Mouse (Mus musculus) embryonic fibroblast, embryonic 13.5 days (primary cell): ENCODE measurements around the gene Dennd4a. TPM values are rescaled to one million over a fixed set of nuclear protein-coding genes. Genes with fewer than 3 reads are reported as not detected.

ENCODE experiments used
- H3K27ac ChIP-seq: 2 replicates; pipeline ENCODE4 v1.5.1; 2012; ENCODE audit warnings: low read length, control low read depth, inconsistent platforms; ENCODE audit not compliant: insufficient read depth
- H3K4me1 ChIP-seq: 2 replicates; pipeline ENCODE4 v1.6.1; 2011; ENCODE audit warnings: low read length; ENCODE audit not compliant: control insufficient read depth, insufficient read depth
- H3K4me3 ChIP-seq: 2 replicates; pipeline ENCODE4 v1.5.1; 2011; ENCODE audit warnings: mild to moderate bottlenecking, control low read depth, low read length; ENCODE audit not compliant: insufficient read depth
- CTCF ChIP-seq: IDR thresholded peaks from 2 replicates; pipeline ENCODE4 v1.5.1; 2011; ENCODE audit warnings: mild to moderate bottlenecking, control low read depth, low read length, moderate library complexity, borderline replicate concordance; ENCODE audit not compliant: insufficient read depth
- POLR2A ChIP-seq: IDR thresholded peaks from 2 replicates; pipeline ENCODE4 v1.6.1; 2011; ENCODE audit warnings: low read depth, mild to moderate bottlenecking, control low read depth, low read length, moderate library complexity
- polyA plus RNA-seq: library from polyadenylated mRNA; stranded (reverse); fragments of >200 nt; gene quantifications from 2 replicates; pipeline ENCODE4 v1.2.4, GENCODE M21; 2011; ENCODE audit warnings: low read depth; ENCODE audit not compliant: missing spikeins, insufficient read length

The Dennd4a gene
- polyA plus RNA-seq, 1 experiment, result 51.0 TPM

GRCm38 (mm10) chr9:64931751-64932610 is 120.8 kb downstream of the Dennd4a start:
- Histone ChIP-seq H3K4me1 (peaks cover under 1% of the 10 kb centered on the region; the same call in 1 of the 2 replicates), H3K4me3 (no peak overlapping the region), H3K27ac (no peak overlapping the region)
- TF ChIP-seq CTCF (no peak), POLR2A (no peak)

- TF ChIP-seq CTCF (no peak), POLR2A (no peak)
- Histone ChIP-seq H3K4me1 (no peaks in the 10 kb centered on the region), H3K27ac (no peak overlapping the region), H3K4me3 (no peak overlapping the region)
Observed at GRCm38 (mm10) chr9:64934015-64934754, 123.0 kb downstream of the Dennd4a start.

GRCm38 (mm10) chr9:64936508-64936907 is 125.4 kb downstream of the Dennd4a start:
- TF ChIP-seq POLR2A (no peak), CTCF (no peak)
- H3K4me1 ChIP-seq, result peaks cover 2% of the 10 kb centered on the region; the same call in 1 of the 2 replicates
- no peak overlapping the region for H3K4me3 ChIP-seq
- H3K27ac ChIP-seq, result no peak overlapping the region

GRCm38 (mm10) chr9:64937491-64937890 is 126.4 kb downstream of the Dennd4a start:
- TF ChIP-seq CTCF (no peak), POLR2A (no peak)
- Histone ChIP-seq H3K27ac (no peak overlapping the region), H3K4me1 (peaks cover 2% of the 10 kb centered on the region; the same call in 1 of the 2 replicates), H3K4me3 (no peak overlapping the region)

- TF ChIP-seq CTCF, result no peak
- TF ChIP-seq POLR2A, result no peak
- H3K27ac ChIP-seq, result no peak overlapping the region
- no peak overlapping the region for H3K4me3 ChIP-seq
- peaks cover 2% of the 10 kb centered on the region; the same call in 1 of the 2 replicates for H3K4me1 ChIP-seq
Observed at GRCm38 (mm10) chr9:64938535-64938934, 127.4 kb downstream of the Dennd4a start.

GRCm38 (mm10) chr9:64939281-64939680 is 128.1 kb downstream of the Dennd4a start:
- H3K4me1 ChIP-seq, result peaks cover 2% of the 10 kb centered on the region; the same call in 1 of the 2 replicates
- no peak overlapping the region for H3K4me3 ChIP-seq
- no peak overlapping the region for H3K27ac ChIP-seq
- TF ChIP-seq CTCF (no peak), POLR2A (no peak)

- H3K27ac ChIP-seq, result no peak overlapping the region
- TF ChIP-seq POLR2A, result no peak
- TF ChIP-seq CTCF, result no peak
Observed at GRCm38 (mm10) chr9:64939790-64940189, 128.7 kb downstream of the Dennd4a start.

GRCm38 (mm10) chr9:64940731-64941346 is 129.7 kb downstream of the Dennd4a start:
- no peak overlapping the region for H3K27ac ChIP-seq
- no peak for TF ChIP-seq CTCF
- no peak for TF ChIP-seq POLR2A

More at GRCm38 (mm10) chr9:64939790-64940189, 128.7 kb downstream of the Dennd4a start:
- H3K4me1 ChIP-seq, result peaks cover 2% of the 10 kb centered on the region; the same call in 1 of the 2 replicates
- no peak overlapping the region for H3K4me3 ChIP-seq

GRCm38 (mm10) chr9:64941650-64942049 is 130.5 kb downstream of the Dennd4a start:
- no peak overlapping the region for H3K4me3 ChIP-seq
- no peak overlapping the region for H3K27ac ChIP-seq
- no peak for TF ChIP-seq CTCF
- peaks cover 2% of the 10 kb centered on the region; the same call in 1 of the 2 replicates for H3K4me1 ChIP-seq

More at GRCm38 (mm10) chr9:64940731-64941346, 129.7 kb downstream of the Dennd4a start:
- Histone ChIP-seq H3K4me1 (peaks cover 2% of the 10 kb centered on the region; the same call in 1 of the 2 replicates), H3K4me3 (no peak overlapping the region)

GRCm38 (mm10) chr9:64943997-64944396 is 132.9 kb downstream of the Dennd4a start:
- TF ChIP-seq POLR2A, result no peak
- no peak for TF ChIP-seq CTCF
- H3K4me3 ChIP-seq, result no peak overlapping the region
- H3K27ac ChIP-seq, result no peak overlapping the region

More at GRCm38 (mm10) chr9:64943997-64944396, 132.9 kb downstream of the Dennd4a start:
- peaks cover 2% of the 10 kb centered on the region; the same call in 1 of the 2 replicates for H3K4me1 ChIP-seq
